Mouse (Mus musculus) heart, embryonic 15.5 days (tissue): Measurements from ENCODE around the gene Slc6a11. TPM values are rescaled to one million over a fixed set of nuclear protein-coding genes. Genes with fewer than 3 reads are reported as not detected.

Experiments used
- ATAC-seq: fragments of 200-750 bp; cut with Nextera tagmentation; replicated peaks from 2 replicates; pipeline ENCODE4 v1.8.0; 2017; ENCODE audit warnings: low read depth, moderate TSS enrichment; ENCODE audit not compliant: insufficient number of reproducible peaks, insufficient read depth, low FRiP score
- H3K27ac ChIP-seq: fragments of 300-500 bp; sonication (generic); 2 replicates; pipeline ENCODE4 v1.5.1; 2015; ENCODE audit warnings: mild to moderate bottlenecking, inconsistent platforms
- H3K27me3 ChIP-seq: fragments of 300-500 bp; sonication (generic); 2 replicates; pipeline ENCODE4 v1.6.1; 2015; ENCODE audit warnings: inconsistent platforms
- H3K36me3 ChIP-seq: fragments of 300-500 bp; sonication (generic); 2 replicates; pipeline ENCODE4 v1.6.1; 2015; ENCODE audit warnings: mild to moderate bottlenecking, inconsistent platforms
- H3K4me1 ChIP-seq: fragments of 300-500 bp; sonication (generic); replicated peaks from 2 replicates; pipeline ENCODE4 v1.6.1; 2015; ENCODE audit warnings: inconsistent platforms
- H3K4me2 ChIP-seq: fragments of 300-500 bp; sonication (generic); 2 replicates; pipeline ENCODE4 v1.6.1; 2015; ENCODE audit warnings: inconsistent platforms, mild to moderate bottlenecking, moderate library complexity
- H3K4me3 ChIP-seq: fragments of 300-500 bp; sonication (generic); 2 replicates; pipeline ENCODE4 v1.5.1; 2015; ENCODE audit warnings: mild to moderate bottlenecking, inconsistent platforms
- H3K9ac ChIP-seq: fragments of 300-500 bp; sonication (generic); 2 replicates; pipeline ENCODE4 v1.6.1; 2015; ENCODE audit warnings: mild to moderate bottlenecking, inconsistent platforms
- H3K9me3 ChIP-seq: fragments of 300-500 bp; sonication (generic); replicated peaks from 2 replicates; pipeline ENCODE4 v1.6.1; 2016; ENCODE audit warnings: inconsistent platforms
- WGBS: fragments of 180-500 bp; shearing (Covaris S2); methylation state at CpG from one replicate; pipeline ENCODE4 v1.1.7; 2015; ENCODE audit warnings: mixed read lengths; 5-methylcytosine and 5-hydroxymethylcytosine counted together
- polyA plus RNA-seq: library from polyadenylated mRNA; unstranded; fragments of >200 nt; fragmentation: Nextera tagmentation; extraction: Ambion mirVana; gene quantifications from 2 replicates; pipeline ENCODE4 v1.2.1, GENCODE M21; 2015

Gene Slc6a11
- polyA plus RNA-seq, 1 experiment from 2014 or later = 0.05 TPM

- Histone ChIP-seq H3K27ac (no peak overlapping the region), H3K4me3 (no peak overlapping the region), H3K9me3 (no peaks in the 10 kb centered on the region), H3K4me2 (no peak overlapping the region), H3K27me3 (0 out of 2 replicates have a peak, but pooled peaks cover 3% of the 10 kb centered on the region), H3K4me1 (no peaks in the 10 kb centered on the region), H3K36me3 (no peaks in the 10 kb centered on the region), H3K9ac (no peak overlapping the region)
- no peak for ATAC-seq
- WGBS = 56% methylated on average over 7 of the region's 7 CpGs
Measured at GRCm38 (mm10) chr6:114182366-114183179, 51.5 kb downstream of the Slc6a11 start.

- H3K36me3 ChIP-seq = no peaks in the 10 kb centered on the region
- no peaks in the 10 kb centered on the region for H3K4me1 ChIP-seq
- H3K4me3 ChIP-seq = no peak overlapping the region
- no peak overlapping the region for H3K4me2 ChIP-seq
- H3K27ac ChIP-seq = no peak overlapping the region
- no peak overlapping the region for H3K9ac ChIP-seq
- 0 out of 2 replicates have a peak, but pooled peaks cover 3% of the 10 kb centered on the region for H3K27me3 ChIP-seq
- WGBS = 40% methylated on average over 4 of the region's 4 CpGs
- no peak for ATAC-seq
- no peaks in the 10 kb centered on the region for H3K9me3 ChIP-seq
Measured at GRCm38 (mm10) chr6:114187121-114187520, 56.1 kb downstream of the Slc6a11 start.

- H3K27me3 ChIP-seq = 0 out of 2 replicates have a peak, but pooled peaks cover 3% of the 10 kb centered on the region
- H3K9ac ChIP-seq = no peak overlapping the region
- ATAC-seq = no peak
- 70% methylated on average over 8 of the region's 8 CpGs for WGBS
- no peak overlapping the region for H3K27ac ChIP-seq
- H3K9me3 ChIP-seq = no peaks in the 10 kb centered on the region
- no peak overlapping the region for H3K4me3 ChIP-seq
- no peaks in the 10 kb centered on the region for H3K36me3 ChIP-seq
- no peaks in the 10 kb centered on the region for H3K4me1 ChIP-seq
- H3K4me2 ChIP-seq = no peak overlapping the region
Measured at GRCm38 (mm10) chr6:114188869-114189268, 57.8 kb downstream of the Slc6a11 start.

- Histone ChIP-seq H3K27ac (no peak overlapping the region), H3K36me3 (no peaks in the 10 kb centered on the region), H3K4me2 (no peak overlapping the region), H3K9me3 (no peaks in the 10 kb centered on the region), H3K27me3 (peaks cover 8% of the 10 kb centered on the region), H3K9ac (no peak overlapping the region), H3K4me1 (no peaks in the 10 kb centered on the region), H3K4me3 (no peak overlapping the region)
- ATAC-seq = no peak
Measured at GRCm38 (mm10) chr6:114195998-114196397, 65.0 kb downstream of the Slc6a11 start.

- H3K9me3 ChIP-seq = no peaks in the 10 kb centered on the region
- no peak overlapping the region for H3K9ac ChIP-seq
Measured at GRCm38 (mm10) chr6:114199200-114199845, 68.3 kb downstream of the Slc6a11 start.

GRCm38 (mm10) chr6:114204557-114204956 is 73.5 kb downstream of the Slc6a11 start:
- no peaks in the 10 kb centered on the region for H3K36me3 ChIP-seq
- no peak overlapping the region for H3K4me3 ChIP-seq
- ATAC-seq = no peak
- no peak overlapping the region for H3K9ac ChIP-seq
- no peaks in the 10 kb centered on the region for H3K27me3 ChIP-seq
- H3K9me3 ChIP-seq = no peaks in the 10 kb centered on the region
- no peaks in the 10 kb centered on the region for H3K4me1 ChIP-seq
- WGBS = 75% methylated on average over 3 of the region's 3 CpGs
- no peak overlapping the region for H3K4me2 ChIP-seq
- H3K27ac ChIP-seq = no peak overlapping the region

More at GRCm38 (mm10) chr6:114199200-114199845, 68.3 kb downstream of the Slc6a11 start:
- Histone ChIP-seq H3K36me3 (no peaks in the 10 kb centered on the region), H3K27ac (no peak overlapping the region), H3K4me2 (no peak overlapping the region), H3K27me3 (peaks cover 4% of the 10 kb centered on the region), H3K4me3 (no peak overlapping the region), H3K4me1 (no peaks in the 10 kb centered on the region)
- ATAC-seq = no peak
- 51% methylated on average over 9 of the region's 9 CpGs for WGBS

GRCm38 (mm10) chr6:114208296-114208695 is 77.3 kb downstream of the Slc6a11 start:
- Histone ChIP-seq H3K4me3 (no peak overlapping the region), H3K36me3 (no peaks in the 10 kb centered on the region), H3K4me2 (no peak overlapping the region), H3K4me1 (no peaks in the 10 kb centered on the region), H3K27ac (no peak overlapping the region), H3K9ac (no peak overlapping the region), H3K27me3 (no peaks in the 10 kb centered on the region), H3K9me3 (no peaks in the 10 kb centered on the region)
- 92% methylated on average over 2 of the region's 2 CpGs for WGBS
- no peak for ATAC-seq

- Histone ChIP-seq H3K4me2 (no peak overlapping the region), H3K9me3 (no peaks in the 10 kb centered on the region), H3K36me3 (no peaks in the 10 kb centered on the region), H3K9ac (no peak overlapping the region), H3K27ac (no peak overlapping the region), H3K27me3 (peaks cover 18% of the 10 kb centered on the region), H3K4me3 (no peak overlapping the region), H3K4me1 (no peaks in the 10 kb centered on the region)
- 68% methylated on average over 4 of the region's 4 CpGs for WGBS
- ATAC-seq = no peak
Measured at GRCm38 (mm10) chr6:114214393-114214792, 83.4 kb downstream of the Slc6a11 start.

GRCm38 (mm10) chr6:114216741-114217414 is 85.8 kb downstream of the Slc6a11 start:
- no peak for ATAC-seq
- peaks cover 19% of the 10 kb centered on the region for H3K27me3 ChIP-seq
- no peak overlapping the region for H3K27ac ChIP-seq
- 59% methylated on average over 13 of the region's 13 CpGs for WGBS
- no peaks in the 10 kb centered on the region for H3K36me3 ChIP-seq
- H3K4me2 ChIP-seq = no peak overlapping the region
- no peaks in the 10 kb centered on the region for H3K9me3 ChIP-seq
- H3K9ac ChIP-seq = no peak overlapping the region
- no peaks in the 10 kb centered on the region for H3K4me1 ChIP-seq
- no peak overlapping the region for H3K4me3 ChIP-seq

- Histone ChIP-seq H3K9me3 (no peaks in the 10 kb centered on the region), H3K4me1 (no peaks in the 10 kb centered on the region), H3K27ac (no peak overlapping the region), H3K27me3 (peaks cover under 1% of the 10 kb centered on the region; the same call in 1 of the 2 replicates), H3K9ac (no peak overlapping the region), H3K4me2 (no peak overlapping the region), H3K4me3 (no peak overlapping the region), H3K36me3 (no peaks in the 10 kb centered on the region)
- WGBS = 21% methylated on average over 4 of the region's 4 CpGs
- no peak for ATAC-seq
Measured at GRCm38 (mm10) chr6:114224399-114224798, 93.4 kb downstream of the Slc6a11 start.

GRCm38 (mm10) chr6:114227378-114227777 is 96.3 kb downstream of the Slc6a11 start:
- 2% methylated on average over 2 of the region's 2 CpGs for WGBS
- Histone ChIP-seq H3K9me3 (no peaks in the 10 kb centered on the region), H3K27me3 (no peaks in the 10 kb centered on the region), H3K9ac (no peak overlapping the region), H3K27ac (no peak overlapping the region), H3K4me3 (no peak overlapping the region), H3K36me3 (no peaks in the 10 kb centered on the region), H3K4me1 (no peaks in the 10 kb centered on the region), H3K4me2 (no peak overlapping the region)
- ATAC-seq = no peak
